Mouse (Mus musculus) embryonic facial prominence, embryonic 11.5 days (tissue): ENCODE results near the gene Nsd2. TPM values are rescaled to one million over a fixed set of nuclear protein-coding genes. Genes with fewer than 3 reads are reported as not detected.
"Not testable (repeated sequence)": the region's sequence is repeated elsewhere in the genome, so short reads cannot be mapped to it uniquely, and the experiment has no call there.

Experiments used
- ATAC-seq: fragments of 200-750 bp; cut with Nextera tagmentation; replicated peaks from 2 replicates; pipeline ENCODE4 v1.8.0; 2017; ENCODE audit warnings: low read depth; ENCODE audit not compliant: insufficient number of reproducible peaks, low FRiP score, low TSS enrichment
- DNase-seq: peaks from one replicate; pipeline ENCODE4 v3.0.0-alpha.2; 2015; ENCODE audit warnings: low spot score
- H3K27ac ChIP-seq: fragments of 300-500 bp; sonication (generic); replicated peaks from 2 replicates; pipeline ENCODE4 v1.5.1; 2014; ENCODE audit warnings: mild to moderate bottlenecking, low read depth, low read length, control low read depth
- H3K27me3 ChIP-seq: fragments of 300-500 bp; sonication (generic); 2 replicates; pipeline ENCODE4 v1.6.1; 2014; ENCODE audit warnings: mild to moderate bottlenecking, low read length, moderate library complexity, mixed read lengths; ENCODE audit not compliant: control insufficient read depth, insufficient read depth
- H3K36me3 ChIP-seq: fragments of 300-500 bp; sonication (generic); replicated peaks from 2 replicates; pipeline ENCODE4 v1.6.1; 2014; ENCODE audit warnings: low read depth, mild to moderate bottlenecking, low read length, moderate library complexity, mixed read lengths; ENCODE audit not compliant: control insufficient read depth, insufficient read depth
- H3K4me1 ChIP-seq: fragments of 300-500 bp; sonication (generic); 2 replicates; pipeline ENCODE4 v1.6.1; 2014; ENCODE audit warnings: low read length, mixed read lengths; ENCODE audit not compliant: control insufficient read depth, insufficient read depth
- H3K4me2 ChIP-seq: fragments of 300-500 bp; sonication (generic); 2 replicates; pipeline ENCODE4 v1.6.1; 2014; ENCODE audit warnings: low read depth, mild to moderate bottlenecking, control low read depth, low read length, moderate library complexity
- H3K4me3 ChIP-seq: fragments of 300-500 bp; sonication (generic); 2 replicates; pipeline ENCODE4 v1.5.1; 2014; ENCODE audit warnings: low read depth, low read length, control low read depth
- H3K9ac ChIP-seq: fragments of 300-500 bp; sonication (generic); replicated peaks from 2 replicates; pipeline ENCODE4 v1.6.1; 2014; ENCODE audit warnings: mild to moderate bottlenecking, control low read depth, low read length
- H3K9me3 ChIP-seq: fragments of 300-500 bp; sonication (generic); replicated peaks from 2 replicates; pipeline ENCODE4 v1.6.1; 2016; ENCODE audit warnings: mild to moderate bottlenecking, low read length, inconsistent platforms, mixed read lengths; ENCODE audit not compliant: control insufficient read depth
- WGBS: fragments of 180-500 bp; shearing (Covaris S2); extraction: QIAGEN DNeasy Blood & Tissue Kit; methylation state at CpG from one replicate; pipeline ENCODE4 v1.1.7; 2014; 5-methylcytosine and 5-hydroxymethylcytosine counted together
- microRNA-seq: library from miRNA; unstranded; fragments of <30 nt; microRNA quantifications from one replicate; pipeline ENCODE4, GENCODE M21; 2016; ENCODE audit warnings: borderline number of aligned reads
- polyA plus RNA-seq: library from polyadenylated mRNA; unstranded; fragments of >200 nt; fragmentation: Nextera tagmentation; extraction: Ambion mirVana; gene quantifications from 2 replicates; pipeline ENCODE4 v1.2.1, GENCODE M21; 2014

The Nsd2 gene
- polyA plus RNA-seq, 1 experiment from 2014 or later, result 73.6 TPM

- DNase-seq (no peak), ATAC-seq (no peak)
- Histone ChIP-seq H3K4me2 (peak overlapping the region; percentile 44), H3K9ac (no peak overlapping the region), H3K4me1 (no peaks in the 10 kb centered on the region), H3K27me3 (no peaks in the 10 kb centered on the region), H3K27ac (no peak overlapping the region), H3K9me3 (no peaks in the 10 kb centered on the region), H3K4me3 (peak overlapping the region; percentile 80), H3K36me3 (peaks cover 2% of the 10 kb centered on the region)
- WGBS, result 86% methylated on average over 7 of the region's 7 CpGs
Measured at GRCm38 (mm10) chr5:33934877-33935276, 114.4 kb downstream of the Nsd2 start.

- Histone ChIP-seq H3K9me3 (no peaks in the 10 kb centered on the region; the same call in 1 of the 2 replicates), H3K9ac (peak overlapping the region; percentile 91), H3K36me3 (no peaks in the 10 kb centered on the region; the same call in 1 of the 2 replicates), H3K27me3 (no peaks in the 10 kb centered on the region), H3K4me1 (no peaks in the 10 kb centered on the region), H3K4me2 (peak overlapping the region; percentile 44), H3K4me3 (peak overlapping the region; percentile 80), H3K27ac (peak overlapping the region; percentile 85)
- DNase-seq, result peak; percentile 68
- peak; percentile 49 for ATAC-seq
- WGBS, result under 1% methylated on average over 39 of the region's 39 CpGs
Measured at GRCm38 (mm10) chr5:33935700-33936111, 115.2 kb downstream of the Nsd2 start.

- H3K9me3 ChIP-seq, result no peaks in the 10 kb centered on the region; the same call in 1 of the 2 replicates
- peak; percentile 97 for ATAC-seq
- peak within 1 kb of the TSS; percentile 91 for H3K9ac ChIP-seq
- H3K4me1 ChIP-seq, result no peaks in the 10 kb centered on the region
- H3K27ac ChIP-seq, result peak within 1 kb of the TSS; percentile 85
- under 1% methylated on average over 61 of the region's 61 CpGs for WGBS
- peak; percentile 99 for DNase-seq
- H3K27me3 ChIP-seq, result no peaks in the 10 kb centered on the region
- H3K4me3 ChIP-seq, result peak within 1 kb of the TSS; percentile 80
- peak within 1 kb of the TSS; percentile 67 for H3K4me2 ChIP-seq
- no peaks in the 10 kb centered on the region; the same call in 1 of the 2 replicates for H3K36me3 ChIP-seq
Measured at GRCm38 (mm10) chr5:33936120-33936707, 115.7 kb downstream of the Nsd2 start, which contains the start of gene Nelfa. Gene Nelfa (minus strand): TSS chr5:33936413.

GRCm38 (mm10) chr5:33937230-33937629 lies 116.7 kb downstream of the Nsd2 start:
- Histone ChIP-seq H3K4me3 (no peak overlapping the region), H3K36me3 (no peaks in the 10 kb centered on the region; the same call in 1 of the 2 replicates), H3K9me3 (no peaks in the 10 kb centered on the region; the same call in 1 of the 2 replicates), H3K4me2 (peak overlapping the region; percentile 67; the same call in 1 of the 2 replicates), H3K4me1 (no peaks in the 10 kb centered on the region), H3K27ac (no peak overlapping the region), H3K27me3 (no peaks in the 10 kb centered on the region), H3K9ac (no peak overlapping the region; the same call in 1 of the 2 replicates)
- WGBS, result 98% methylated on average over 2 of the region's 2 CpGs
- ATAC-seq (no peak), DNase-seq (no peak)

GRCm38 (mm10) chr5:33938448-33938847 lies 117.9 kb downstream of the Nsd2 start:
- no peak for DNase-seq
- Histone ChIP-seq H3K27me3 (no peaks in the 10 kb centered on the region), H3K9me3 (no peaks in the 10 kb centered on the region; the same call in 1 of the 2 replicates), H3K9ac (no peak overlapping the region), H3K27ac (no peak overlapping the region), H3K4me1 (no peaks in the 10 kb centered on the region), H3K36me3 (no peaks in the 10 kb centered on the region; the same call in 1 of the 2 replicates), H3K4me2 (no peak overlapping the region), H3K4me3 (no peak overlapping the region)
- WGBS, result 88% methylated on average over 3 of the region's 3 CpGs
- ATAC-seq, result no peak

GRCm38 (mm10) chr5:33947035-33947434 lies 126.5 kb downstream of the Nsd2 start:
- H3K36me3 ChIP-seq, ATAC-seq, H3K9ac ChIP-seq, DNase-seq, H3K27ac ChIP-seq, H3K4me3 ChIP-seq, H3K9me3 ChIP-seq, H3K27me3 ChIP-seq, H3K4me2 ChIP-seq, H3K4me1 ChIP-seq: not testable (repeated sequence)
- WGBS, result 82% methylated on average over 16 of the region's 16 CpGs

Small RNAs within 50 kb of the gene (microRNA-seq; reads per million reads assigned to microRNA genes)
- not detected for gene Mir7024

Other genes with a start within 250 kb of the Nsd2 start
- gene Fam53a, start 191.1 kb upstream of the Nsd2 start, polyA plus RNA-seq, result 63.3 and 64.9 TPM in 2 replicates
- 0.74 and 0.97 TPM in 2 replicates for gene Gm9903, start 190.8 kb upstream of the Nsd2 start, polyA plus RNA-seq
- gene Slbp, start 168.2 kb upstream of the Nsd2 start, polyA plus RNA-seq, result 323 and 360 TPM in 2 replicates
- gene Tacc3, start 162.6 kb upstream of the Nsd2 start, polyA plus RNA-seq, result 318 and 328 TPM in 2 replicates
- gene Tmem129, start 162.3 kb upstream of the Nsd2 start, polyA plus RNA-seq, result 38.6 and 39.9 TPM in 2 replicates
- 7.6 and 9.5 TPM in 2 replicates for gene Fgfr3, start 99.1 kb upstream of the Nsd2 start, polyA plus RNA-seq
- gene Letm1, start 37.9 kb upstream of the Nsd2 start, polyA plus RNA-seq, result 46.1 and 48.9 TPM in 2 replicates
- 57.7 and 63.7 TPM in 2 replicates for gene Nelfa, start 115.7 kb downstream of the Nsd2 start, polyA plus RNA-seq
- gene Gm1673, start 162.7 kb downstream of the Nsd2 start, polyA plus RNA-seq, result 164 and 166 TPM in 2 replicates
- gene Nat8l, start 175.3 kb downstream of the Nsd2 start, polyA plus RNA-seq, result 0.26 and 0.36 TPM in 2 replicates